Mouse (Mus musculus) large intestine, adult 2 months (tissue): ENCODE data around the gene Syce3. TPM values are rescaled to one million over a fixed set of nuclear protein-coding genes. Genes with fewer than 3 reads are reported as not detected.

Experiments
- polyA plus RNA-seq: library from polyadenylated mRNA; depleted of rRNA; stranded (reverse); fragments of >200 nt; gene quantifications from 2 replicates; pipeline ENCODE4 v1.2.3, GENCODE M21; 2012; rRNA removed

The Syce3 gene
- polyA plus RNA-seq, 1 experiment = 0.89 TPM

Other genes with a start within 250 kb of the Syce3 start
- gene Plxnb2, start 229.7 kb downstream of the Syce3 start, polyA plus RNA-seq = 273 and 310 TPM in 2 replicates
- 10.8 and 11.2 TPM in 2 replicates for gene Dennd6b, start 214.0 kb downstream of the Syce3 start, polyA plus RNA-seq
- gene Ppp6r2, start 198.9 kb downstream of the Syce3 start, polyA plus RNA-seq = 41.0 and 86.0 TPM in 2 replicates
- 145 and 152 TPM in 2 replicates for gene Sbf1, start 95.2 kb downstream of the Syce3 start, polyA plus RNA-seq
- 1.1 and 2.2 TPM in 2 replicates for gene Adm2, start 87.8 kb downstream of the Syce3 start, polyA plus RNA-seq
- 0.36 TPM in 1 of 2 replicates, not detected in the other for gene Miox, start 76.1 kb downstream of the Syce3 start, polyA plus RNA-seq
- gene Lmf2, start 54.8 kb downstream of the Syce3 start, polyA plus RNA-seq = 26.3 and 28.9 TPM in 2 replicates
- gene Ncaph2, start 54.8 kb downstream of the Syce3 start, polyA plus RNA-seq = 131 and 133 TPM in 2 replicates
- gene Sco2, start 36.7 kb downstream of the Syce3 start, polyA plus RNA-seq = 70.4 and 142 TPM in 2 replicates
- 5.5 and 30.9 TPM in 2 replicates for gene Tymp, start 33.5 kb downstream of the Syce3 start, polyA plus RNA-seq
- 21.1 and 57.4 TPM in 2 replicates for gene Odf3b, start 31.2 kb downstream of the Syce3 start, polyA plus RNA-seq
- gene Klhdc7b, start 25.6 kb downstream of the Syce3 start, polyA plus RNA-seq = 0.10 and 0.58 TPM in 2 replicates
- gene Cpt1b, start 15.4 kb upstream of the Syce3 start, polyA plus RNA-seq = 3.7 and 6.9 TPM in 2 replicates
- 0.57 and 0.67 TPM in 2 replicates for gene C730034F03Rik, start 19.1 kb upstream of the Syce3 start, polyA plus RNA-seq
- 0.68 and 1.4 TPM in 2 replicates for gene Gm44502, start 19.2 kb upstream of the Syce3 start, polyA plus RNA-seq
- 125 and 129 TPM in 2 replicates for gene Chkb, start 19.4 kb upstream of the Syce3 start, polyA plus RNA-seq
- gene Mapk8ip2, start 43.4 kb upstream of the Syce3 start, polyA plus RNA-seq = 1.1 and 1.2 TPM in 2 replicates
- 16.9 and 27.7 TPM in 2 replicates for gene Arsa, start 66.9 kb upstream of the Syce3 start, polyA plus RNA-seq
- gene Shank3, start 89.1 kb upstream of the Syce3 start, polyA plus RNA-seq = 3.0 and 5.5 TPM in 2 replicates
- 0.19 and 0.40 TPM in 2 replicates for gene Acr, start 157.8 kb upstream of the Syce3 start, polyA plus RNA-seq
- 6.2 and 7.2 TPM in 2 replicates for gene Rabl2, start 181.4 kb upstream of the Syce3 start, polyA plus RNA-seq